Comparison of ENCODE assay signal across 12 mouse cellular contexts in genomic region chr14:8093427-8093826, GRCm38 (mm10). TPM values are rescaled to one million over a fixed set of nuclear protein-coding genes. Genes with fewer than 3 reads are reported as not detected.
A peak's percentile ranks its signal among the peaks of the same experiment; 100 is the strongest.
DNase-seq lines count a peak whose midpoint lies in the region; ATAC-seq and TF ChIP-seq lines count a peak whose summit lies in the region.
"Had no signal": no experiment of that assay in that cellular context is flagged by ENCODE, and none has a peak within 500 bp of the region (broad histone marks: within the 10 kb centered on the region; RNA-seq: fewer than 3 reads in every experiment).

No protein-coding gene starts in this region.

- no peak overlapping the region for H3K4me2 ChIP-seq in hindbrain, embryonic 12.5 days (replicated peaks)
- no peak overlapping the region for H3K4me2 ChIP-seq in hindbrain, postnatal 0 days (ENCODE audit: low read depth, low read length)
- H3K4me2 ChIP-seq: limb, embryonic 12.5 days had no signal

- H3K4me3 ChIP-seq in hindbrain, embryonic 12.5 days: no peak overlapping the region
- no peak overlapping the region for H3K4me3 ChIP-seq in hindbrain, postnatal 0 days (ENCODE audit: low read length)
- H3K4me3 ChIP-seq in bone marrow macrophage, adult 2 months (ENCODE audit: insufficient read depth, low read length): no peak overlapping the region
- no peak overlapping the region for H3K4me3 ChIP-seq in midbrain, embryonic 10.5 days
- H3K4me3 ChIP-seq: limb, embryonic 12.5 days had no signal

- 0 out of 2 replicates have a peak, but pooled peaks have one; percentile 16 for ATAC-seq in hindbrain, embryonic 12.5 days (ENCODE audit: low FRiP score)
- no peak for ATAC-seq in hindbrain, postnatal 0 days
- ATAC-seq in monocyte, adult 5-6 weeks (replicated peaks; ENCODE audit: insufficient number of reproducible peaks, low FRiP score, low TSS enrichment, poor library complexity, severe bottlenecking): peak; percentile 75

- no peaks in the 10 kb centered on the region for H3K27me3 ChIP-seq in hindbrain, embryonic 12.5 days
- H3K27me3 ChIP-seq in hindbrain, postnatal 0 days (ENCODE audit: insufficient read depth, low read length): no peaks in the 10 kb centered on the region
- peaks cover 5% of the 10 kb centered on the region; the same call in 1 of the 2 replicates for H3K27me3 ChIP-seq in midbrain, embryonic 10.5 days (ENCODE audit: low read depth, poor library complexity, severe bottlenecking)
- H3K27me3 ChIP-seq: limb, embryonic 12.5 days had no signal

- no peak for DNase-seq in hindbrain, postnatal 0 days (ENCODE audit: low spot score)
- peak; percentile 64 for DNase-seq in Muller cell, postnatal 12 days (ENCODE audit: inconsistent ontology term)
- DNase-seq in testis, postnatal 10 days (ENCODE audit: low spot score): no peak
- no peak for DNase-seq in midbrain, embryonic 10.5 days (ENCODE audit: low spot score)
- DNase-seq: cerebellum, adult 2 months; kidney, adult 8-10 months; right cerebral cortex, adult 18-20 months; thymus, postnatal 14 days had no signal

- 44% methylated on average over 5 of the region's 5 CpGs for WGBS in hindbrain, embryonic 12.5 days
- 36% methylated on average over 5 of the region's 5 CpGs for WGBS in hindbrain, postnatal 0 days
- WGBS in midbrain, embryonic 10.5 days: 58% methylated on average over 5 of the region's 5 CpGs

- H3K9ac ChIP-seq in hindbrain, embryonic 12.5 days: no peak overlapping the region
- no peak overlapping the region for H3K9ac ChIP-seq in hindbrain, postnatal 0 days (replicated peaks; ENCODE audit: low read length)
- H3K9ac ChIP-seq: limb, embryonic 12.5 days had no signal

- no peak for TF ChIP-seq CTCF in hindbrain, postnatal 0 days (IDR thresholded peaks at IDR 0.05; ENCODE audit: low read depth)
- TF ChIP-seq CTCF in bone marrow macrophage, adult 2 months (IDR thresholded peaks at IDR 0.05; ENCODE audit: low read depth, low read length): no peak

- H3K9me3 ChIP-seq in hindbrain, embryonic 12.5 days (replicated peaks): no peaks in the 10 kb centered on the region
- H3K9me3 ChIP-seq in hindbrain, postnatal 0 days (ENCODE audit: low read length): no peaks in the 10 kb centered on the region
- no peaks in the 10 kb centered on the region for H3K9me3 ChIP-seq in midbrain, embryonic 10.5 days (replicated peaks)
- H3K9me3 ChIP-seq: limb, embryonic 12.5 days had no signal

- H3K27ac ChIP-seq in hindbrain, embryonic 12.5 days: no peak overlapping the region
- no peak overlapping the region for H3K27ac ChIP-seq in hindbrain, postnatal 0 days
- H3K27ac ChIP-seq in bone marrow macrophage, adult 2 months (ENCODE audit: insufficient read depth, low read depth, low read length): peak overlapping the region; percentile 74
- no peak overlapping the region for H3K27ac ChIP-seq in midbrain, embryonic 10.5 days (replicated peaks)
- H3K27ac ChIP-seq: limb, embryonic 12.5 days had no signal

- TF ChIP-seq POLR2A in bone marrow macrophage, adult 2 months (IDR thresholded peaks at IDR 0.05; ENCODE audit: borderline replicate concordance, low read depth, low read length): no peak

- H3K36me3 ChIP-seq in hindbrain, embryonic 12.5 days: peaks cover 21% of the 10 kb centered on the region
- peaks cover 25% of the 10 kb centered on the region for H3K36me3 ChIP-seq in hindbrain, postnatal 0 days (ENCODE audit: insufficient read depth, low read length)
- peaks cover 30% of the 10 kb centered on the region for H3K36me3 ChIP-seq in midbrain, embryonic 10.5 days

- H3K4me1 ChIP-seq in hindbrain, embryonic 12.5 days: no peaks in the 10 kb centered on the region
- H3K4me1 ChIP-seq in hindbrain, postnatal 0 days (ENCODE audit: insufficient read depth, low read length): peaks cover 4% of the 10 kb centered on the region; the same call in 1 of the 2 replicates
- peaks cover 32% of the 10 kb centered on the region for H3K4me1 ChIP-seq in bone marrow macrophage, adult 2 months (ENCODE audit: control insufficient read depth, insufficient read depth, low read length)
- H3K4me1 ChIP-seq in midbrain, embryonic 10.5 days: peaks cover 5% of the 10 kb centered on the region

RNA-seq across cellular contexts. Expression of gene Pxk, which starts 4.6 kb away (rescaled TPM):
- 43.0 and 46.7 TPM in 2 replicates for polyA plus RNA-seq in hindbrain, embryonic 12.5 days (2016; fragmentation: Nextera tagmentation; extraction: Ambion mirVana)
- total RNA-seq in hindbrain, postnatal 0 days (2014; rRNA removed): 24.5 and 36.3 TPM in 2 replicates
- polyA plus RNA-seq in hindbrain, postnatal 0 days (2015; fragmentation: Nextera tagmentation; extraction: Ambion mirVana): 55.5 and 57.4 TPM in 2 replicates
- 41.8 and 45.3 TPM in 2 replicates for polyA plus RNA-seq in bone marrow macrophage, adult 2 months (2012; ENCODE audit: insufficient read depth, insufficient read length, missing spikeins)
- total RNA-seq in monocyte, adult 5-6 weeks (2017): 39.4 to 49.1 TPM (median 39.6 TPM) in 3 replicates
- polyA plus RNA-seq in midbrain, embryonic 10.5 days (2016; fragmentation: Nextera tagmentation; extraction: Ambion mirVana): 14.7 and 17.8 TPM in 2 replicates

RNA-seq across cellular contexts. Expression of gene Rpp14, which starts 13.3 kb away (rescaled TPM):
- 45.4 and 47.5 TPM in 2 replicates for polyA plus RNA-seq in hindbrain, embryonic 12.5 days (2016; fragmentation: Nextera tagmentation; extraction: Ambion mirVana)
- total RNA-seq in hindbrain, postnatal 0 days (2014; rRNA removed): 16.1 and 18.9 TPM in 2 replicates
- polyA plus RNA-seq in hindbrain, postnatal 0 days (2015; fragmentation: Nextera tagmentation; extraction: Ambion mirVana): 36.2 and 45.3 TPM in 2 replicates
- 13.3 and 20.1 TPM in 2 replicates for polyA plus RNA-seq in bone marrow macrophage, adult 2 months (2012; ENCODE audit: insufficient read depth, insufficient read length, missing spikeins)
- total RNA-seq in monocyte, adult 5-6 weeks (2017): 12.5 to 30.2 TPM (median 29.2 TPM) in 3 replicates
- polyA plus RNA-seq in midbrain, embryonic 10.5 days (2016; fragmentation: Nextera tagmentation; extraction: Ambion mirVana): 57.5 and 60.1 TPM in 2 replicates
